Mouse (Mus musculus): ENCODE data around the gene Osbpl8. TPM values are rescaled to one million over a fixed set of nuclear protein-coding genes. Genes with fewer than 3 reads are reported as not detected.

Gene Osbpl8
- total RNA-seq (2014; rRNA removed) = 45.6 and 52.9 TPM in 2 replicates
- 10.9 and 15.0 TPM in 2 replicates for polyA plus RNA-seq (2015; fragmentation: Nextera tagmentation; extraction: Ambion mirVana)

- DNase-seq (ENCODE audit: low spot score) (peak; percentile 96), ATAC-seq (ENCODE audit: low FRiP score) (peak; percentile 95)
- Histone ChIP-seq H3K9me3 (ENCODE audit: low read length) (no peaks in the 10 kb centered on the region), H3K4me2 (ENCODE audit: low read depth, low read length, poor library complexity, severe bottlenecking) (peak within 1 kb of the TSS; percentile 73), H3K27me3 (ENCODE audit: insufficient read depth, low read length) (no peaks in the 10 kb centered on the region), H3K36me3 (ENCODE audit: insufficient read depth, low read length) (no peaks in the 10 kb centered on the region), H3K4me1 (ENCODE audit: insufficient read depth, low read length) (no peaks in the 10 kb centered on the region), H3K4me3 (ENCODE audit: low read depth, low read length) (peak within 1 kb of the TSS; percentile 99), H3K9ac (replicated peaks; ENCODE audit: low read length, poor library complexity, severe bottlenecking) (peak within 1 kb of the TSS; percentile 92), H3K27ac (ENCODE audit: low read depth, low read length) (peak within 1 kb of the TSS; percentile 89)
- no peak for TF ChIP-seq CTCF (IDR thresholded peaks at IDR 0.05)
- under 1% methylated on average over 55 of the region's 84 CpGs for WGBS
Measured at GRCm38 (mm10) chr10:111164304-111165218, at the start of gene Osbpl8. Gene Osbpl8 (plus strand): TSS chr10:111164752.

- H3K9me3 ChIP-seq (ENCODE audit: low read length) = no peaks in the 10 kb centered on the region
- no peak for DNase-seq (ENCODE audit: low spot score)
- TF ChIP-seq CTCF (IDR thresholded peaks at IDR 0.05) = no peak
- no peaks in the 10 kb centered on the region for H3K36me3 ChIP-seq (ENCODE audit: insufficient read depth, low read length)
- H3K4me2 ChIP-seq (ENCODE audit: low read depth, low read length, poor library complexity, severe bottlenecking) = no peak overlapping the region
- ATAC-seq (ENCODE audit: low FRiP score) = no peak
- WGBS = 48% methylated on average over 7 of the region's 7 CpGs
- no peaks in the 10 kb centered on the region for H3K27me3 ChIP-seq (ENCODE audit: insufficient read depth, low read length)
- no peak overlapping the region for H3K9ac ChIP-seq (replicated peaks; ENCODE audit: low read length, poor library complexity, severe bottlenecking)
- no peak overlapping the region for H3K27ac ChIP-seq (ENCODE audit: low read depth, low read length)
- no peaks in the 10 kb centered on the region for H3K4me1 ChIP-seq (ENCODE audit: insufficient read depth, low read length)
- no peak overlapping the region for H3K4me3 ChIP-seq (ENCODE audit: low read depth, low read length)
Measured at GRCm38 (mm10) chr10:111117198-111117845, 47.2 kb upstream of the Osbpl8 start.

GRCm38 (mm10) chr10:111118292-111118691, 46.3 kb upstream of the Osbpl8 start:
- no peaks in the 10 kb centered on the region for H3K36me3 ChIP-seq (ENCODE audit: insufficient read depth, low read length)
- H3K27ac ChIP-seq (ENCODE audit: low read depth, low read length) = no peak overlapping the region
- no peak for ATAC-seq (ENCODE audit: low FRiP score)
- no peak for TF ChIP-seq CTCF (IDR thresholded peaks at IDR 0.05)
- 80% methylated on average over 9 of the region's 9 CpGs for WGBS
- no peak for DNase-seq (ENCODE audit: low spot score)
- no peaks in the 10 kb centered on the region for H3K9me3 ChIP-seq (ENCODE audit: low read length)
- H3K4me2 ChIP-seq (ENCODE audit: low read depth, low read length, poor library complexity, severe bottlenecking) = no peak overlapping the region
- H3K9ac ChIP-seq (replicated peaks; ENCODE audit: low read length, poor library complexity, severe bottlenecking) = no peak overlapping the region
- H3K27me3 ChIP-seq (ENCODE audit: insufficient read depth, low read length) = no peaks in the 10 kb centered on the region
- no peaks in the 10 kb centered on the region for H3K4me1 ChIP-seq (ENCODE audit: insufficient read depth, low read length)
- H3K4me3 ChIP-seq (ENCODE audit: low read depth, low read length) = no peak overlapping the region

- Histone ChIP-seq H3K27me3 (ENCODE audit: insufficient read depth, low read length) (no peaks in the 10 kb centered on the region), H3K36me3 (ENCODE audit: insufficient read depth, low read length) (no peaks in the 10 kb centered on the region), H3K4me1 (ENCODE audit: insufficient read depth, low read length) (no peaks in the 10 kb centered on the region), H3K9ac (replicated peaks; ENCODE audit: low read length, poor library complexity, severe bottlenecking) (no peak overlapping the region), H3K4me2 (ENCODE audit: low read depth, low read length, poor library complexity, severe bottlenecking) (no peak overlapping the region), H3K9me3 (ENCODE audit: low read length) (no peaks in the 10 kb centered on the region), H3K4me3 (ENCODE audit: low read depth, low read length) (no peak overlapping the region), H3K27ac (ENCODE audit: low read depth, low read length) (no peak overlapping the region)
- DNase-seq (ENCODE audit: low spot score) (no peak), ATAC-seq (ENCODE audit: low FRiP score) (no peak)
- no peak for TF ChIP-seq CTCF (IDR thresholded peaks at IDR 0.05)
- 73% methylated on average over 3 of the region's 3 CpGs for WGBS
Measured at GRCm38 (mm10) chr10:111118991-111119650, 45.4 kb upstream of the Osbpl8 start.

GRCm38 (mm10) chr10:111119756-111120155, 44.8 kb upstream of the Osbpl8 start:
- Histone ChIP-seq H3K4me2 (ENCODE audit: low read depth, low read length, poor library complexity, severe bottlenecking) (no peak overlapping the region), H3K4me1 (ENCODE audit: insufficient read depth, low read length) (no peaks in the 10 kb centered on the region), H3K27ac (ENCODE audit: low read depth, low read length) (no peak overlapping the region), H3K9ac (replicated peaks; ENCODE audit: low read length, poor library complexity, severe bottlenecking) (no peak overlapping the region), H3K9me3 (ENCODE audit: low read length) (no peaks in the 10 kb centered on the region), H3K36me3 (ENCODE audit: insufficient read depth, low read length) (no peaks in the 10 kb centered on the region), H3K27me3 (ENCODE audit: insufficient read depth, low read length) (no peaks in the 10 kb centered on the region), H3K4me3 (ENCODE audit: low read depth, low read length) (no peak overlapping the region)
- DNase-seq (ENCODE audit: low spot score) (no peak), ATAC-seq (ENCODE audit: low FRiP score) (no peak)
- TF ChIP-seq CTCF (IDR thresholded peaks at IDR 0.05) = no peak

Measured in midbrain, postnatal 0 days (tissue).